Mouse (Mus musculus) heart, adult 2 months (tissue): ENCODE data around the gene Ctnna3.

Source experiments
- CTCF ChIP-seq: fragments of 200-600 bp; IDR thresholded peaks from 2 replicates; pipeline ENCODE4 v1.8.1; 2022; ENCODE audit warnings: antibody characterized with exemption, mild to moderate bottlenecking, moderate library complexity
- POLR2A ChIP-seq: fragments of 200-500 bp; IDR thresholded peaks from 2 replicates; pipeline ENCODE4 v1.6.1; 2011; ENCODE audit warnings: mild to moderate bottlenecking, low read depth, low read length, control low read depth; ENCODE audit not compliant: insufficient read depth

- TF ChIP-seq CTCF: no peak
- TF ChIP-seq POLR2A: no peak
Measured at GRCm38 (mm10) chr10:64030901-64031300, 601.0 kb downstream of the Ctnna3 start.
